Mouse (Mus musculus) frontal cortex, postnatal 25 days (tissue): Measurements from ENCODE around the gene Tmem165.
A peak's percentile ranks its signal among the peaks of the same experiment; 100 is the strongest.

Source experiments
- DNase-seq, 2 experiments: peaks; one replicate each; pipeline ENCODE4 v3.0.0; 2022; ENCODE audit warnings: low spot score in 2 of 2

The Tmem165 gene

DNA sequence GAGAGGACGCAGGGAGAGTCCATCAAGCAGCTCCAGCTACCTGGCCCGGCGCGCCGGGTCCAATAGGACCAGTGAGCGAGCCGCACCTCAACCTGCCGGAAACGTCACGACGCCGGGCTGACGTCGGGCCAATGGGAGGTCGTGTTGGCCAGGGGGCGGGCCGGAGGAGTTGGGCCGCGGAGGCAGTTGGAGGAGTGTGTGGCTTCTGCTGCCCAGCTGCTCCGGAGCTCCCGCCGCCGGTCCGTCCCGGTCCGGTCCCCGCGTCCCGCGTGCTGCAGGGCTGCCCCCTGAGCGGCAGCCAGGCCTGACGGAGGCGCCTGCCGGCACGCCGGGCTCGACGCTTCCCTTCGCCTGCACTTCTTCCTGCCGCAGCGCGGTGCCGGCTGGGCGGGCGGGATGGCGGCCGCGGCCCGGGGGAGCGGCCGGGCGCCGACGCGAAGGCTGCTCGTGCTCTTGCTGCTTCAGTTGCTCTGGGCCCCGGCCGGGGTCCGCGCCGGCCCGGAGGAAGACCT lies at the start of gene Tmem165:
Gene Tmem165 (plus strand): TSS at position 131 of the 512 bp plus-strand sequence.
- peak; percentile 86 to 91 for DNase-seq

GRCm38 (mm10) chr5:76135644-76136043 lies 48.0 kb upstream of the Tmem165 start:
- no peak for DNase-seq

DNA sequence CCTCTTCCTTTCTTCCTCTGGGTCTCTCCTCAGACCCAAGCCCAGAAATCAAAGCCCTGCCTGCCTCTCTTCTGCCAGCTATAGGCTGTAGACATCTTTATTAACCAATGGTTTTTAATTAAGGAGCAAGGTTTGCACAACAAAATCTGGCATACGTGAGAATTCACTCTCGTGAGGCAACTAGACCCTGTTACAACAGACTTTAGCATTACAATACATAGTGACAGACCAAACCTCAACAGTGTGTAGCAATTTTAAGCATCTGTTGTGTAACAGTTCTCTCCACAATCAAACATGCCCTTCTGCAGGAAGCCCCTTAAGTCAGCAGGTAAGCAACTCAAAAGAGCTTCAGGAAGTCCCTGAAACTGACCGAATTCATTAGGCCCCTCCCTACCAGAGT lies 47.4 kb upstream of the Tmem165 start:
- DNase-seq, result no peak

DNA sequence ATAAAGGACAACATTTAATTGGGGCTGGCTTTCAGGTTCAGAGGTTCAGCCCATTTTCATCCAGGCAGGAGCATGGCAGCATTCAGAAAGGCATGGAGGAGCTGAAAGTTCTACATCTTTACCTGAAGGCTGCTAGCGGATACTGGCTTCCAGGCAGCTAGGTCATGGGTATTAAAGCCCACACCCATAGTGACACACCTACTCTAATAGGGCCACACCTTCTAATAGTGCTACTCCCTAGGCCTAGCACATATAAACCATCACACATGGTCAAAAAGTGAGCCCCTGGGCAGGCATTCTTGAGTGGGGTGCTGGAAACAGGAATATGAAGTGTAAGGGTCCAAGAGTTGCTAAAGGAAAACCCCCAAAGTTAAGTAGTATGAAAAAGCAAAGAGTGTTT lies 46.1 kb upstream of the Tmem165 start:
- DNase-seq, result no peak

DNA sequence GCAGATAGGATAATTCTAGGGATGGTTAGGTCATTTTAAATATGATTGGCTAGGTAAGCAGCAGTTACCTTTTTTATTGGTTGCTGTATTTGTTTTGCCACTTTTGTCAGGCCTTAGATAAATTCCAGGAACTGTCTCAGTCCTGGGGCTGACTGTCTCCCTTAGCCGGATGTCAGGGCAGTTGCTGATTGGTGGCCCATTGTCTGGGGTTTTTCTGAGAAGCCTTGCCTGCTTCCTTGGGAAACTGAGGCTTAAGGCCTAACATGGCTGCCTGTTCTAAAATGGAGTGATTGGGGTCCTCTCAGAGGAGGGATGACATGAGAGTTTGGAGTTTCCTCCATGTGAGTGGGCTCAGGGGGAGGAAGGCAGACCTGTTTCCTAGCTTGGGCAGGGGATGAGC lies 45.6 kb upstream of the Tmem165 start:
- DNase-seq, result no peak

DNA sequence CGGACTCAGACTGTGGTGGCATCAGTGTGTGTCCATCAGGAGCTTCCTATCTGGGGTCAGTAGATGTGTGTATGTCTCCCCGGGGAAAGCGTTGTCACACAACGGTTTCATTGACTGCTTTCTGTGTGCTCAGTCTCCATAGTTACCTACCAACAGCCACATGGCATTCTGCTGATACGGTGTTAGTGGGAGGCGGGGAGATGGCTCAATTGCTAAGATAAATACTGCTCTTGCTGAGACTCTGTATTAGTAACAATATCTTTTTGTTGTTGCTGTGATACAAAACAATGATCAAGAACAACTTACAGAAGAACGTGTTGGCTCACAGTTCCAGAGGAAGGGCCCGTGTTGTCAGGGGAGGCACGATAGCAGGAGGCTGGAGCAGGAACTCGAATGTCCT lies 45.2 kb upstream of the Tmem165 start:
- DNase-seq, result no peak

GRCm38 (mm10) chr5:76139171-76139671 lies 44.5 kb upstream of the Tmem165 start:
- DNase-seq, result no peak

GRCm38 (mm10) chr5:76139808-76140729 lies 43.6 kb upstream of the Tmem165 start, which contains the start of gene Srd5a3:
TSS of gene Srd5a3 (plus strand) at chr5:76140271.
- DNase-seq, result peak; percentile 90

GRCm38 (mm10) chr5:76140730-76141066 lies 43.0 kb upstream of the Tmem165 start:
- no peak for DNase-seq

GRCm38 (mm10) chr5:76143356-76143755 lies 40.3 kb upstream of the Tmem165 start:
- DNase-seq, result no peak

GRCm38 (mm10) chr5:76146401-76146800 lies 37.3 kb upstream of the Tmem165 start:
- DNase-seq, result no peak

GRCm38 (mm10) chr5:76149436-76149835 lies 34.2 kb upstream of the Tmem165 start:
- no peak for DNase-seq

DNA sequence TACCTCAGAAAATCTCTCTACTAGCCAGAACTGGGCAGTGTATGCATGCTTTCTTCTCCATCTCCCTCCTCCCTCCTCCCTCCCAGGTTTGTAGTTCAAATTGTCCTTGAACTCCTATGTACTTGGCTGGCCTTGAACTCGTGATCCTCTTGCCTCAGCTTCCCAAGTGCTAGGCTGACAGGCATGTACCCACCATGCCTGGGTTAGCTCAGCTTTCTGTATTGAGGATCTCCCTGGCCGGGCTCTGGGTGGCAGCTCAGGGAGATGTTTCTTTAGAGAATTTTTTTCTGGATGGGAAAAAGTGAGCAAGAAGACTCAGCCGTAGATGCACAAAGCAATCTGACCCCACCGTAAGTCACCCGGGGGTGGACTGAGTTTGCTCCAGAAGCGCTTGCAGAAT lies 30.7 kb upstream of the Tmem165 start:
- no peak for DNase-seq

- DNase-seq, result no peak
Measured at GRCm38 (mm10) chr5:76153430-76153829, 30.2 kb upstream of the Tmem165 start.

DNA sequence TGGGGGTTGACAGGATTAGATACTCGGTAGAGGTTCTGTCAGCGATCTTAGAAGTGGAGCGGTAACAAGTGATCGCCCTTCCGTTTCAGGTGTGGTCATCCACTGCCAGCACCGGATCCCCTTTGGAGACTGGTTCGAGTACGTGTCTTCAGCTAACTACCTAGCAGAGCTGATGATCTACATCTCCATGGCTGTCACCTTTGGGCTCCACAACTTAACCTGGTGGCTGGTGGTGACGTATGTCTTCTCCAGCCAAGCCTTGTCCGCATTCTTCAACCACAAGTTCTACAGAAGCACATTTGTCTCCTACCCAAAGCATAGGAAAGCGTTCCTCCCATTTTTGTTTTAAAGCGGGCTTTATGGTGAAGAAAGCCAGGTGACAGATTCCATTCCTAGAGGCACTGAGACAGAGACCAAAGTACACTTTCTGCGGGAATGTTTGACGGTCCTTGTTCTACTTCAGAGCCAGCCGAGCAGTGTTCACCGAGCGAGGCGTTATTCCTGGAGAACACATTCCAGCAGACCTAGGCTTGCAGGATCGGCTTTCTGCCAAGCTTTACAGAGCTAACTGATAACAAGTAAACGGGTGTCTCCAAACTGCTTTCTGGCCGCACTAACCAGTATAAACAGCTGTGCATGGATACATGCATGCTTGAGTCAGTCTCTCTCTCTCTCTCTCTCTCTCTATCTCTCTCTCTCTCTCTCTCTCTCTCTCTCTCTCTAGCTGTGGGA lies 29.1 kb upstream of the Tmem165 start:
- DNase-seq, result no peak

DNA sequence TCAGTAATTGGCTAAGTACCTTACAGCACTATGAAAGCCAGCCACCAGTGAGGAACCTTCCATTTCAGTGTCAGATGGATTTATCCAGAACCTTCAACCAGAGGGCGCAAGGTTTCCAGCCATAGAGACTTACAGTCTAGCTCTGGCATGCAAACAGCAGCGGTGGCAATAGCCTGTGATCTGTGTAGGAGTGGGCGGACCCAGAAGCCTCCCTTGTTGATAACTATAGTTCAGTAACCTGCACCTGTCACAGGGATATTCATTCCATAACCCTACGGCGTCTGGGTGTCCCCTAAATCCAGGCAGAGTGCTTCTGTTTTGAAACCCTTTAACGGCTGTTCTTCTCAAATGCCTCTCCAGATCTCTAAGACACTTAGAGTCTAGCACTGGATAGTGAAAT lies 24.1 kb upstream of the Tmem165 start:
- no peak for DNase-seq

GRCm38 (mm10) chr5:76160086-76160485 lies 23.6 kb upstream of the Tmem165 start:
- DNase-seq, result no peak

DNA sequence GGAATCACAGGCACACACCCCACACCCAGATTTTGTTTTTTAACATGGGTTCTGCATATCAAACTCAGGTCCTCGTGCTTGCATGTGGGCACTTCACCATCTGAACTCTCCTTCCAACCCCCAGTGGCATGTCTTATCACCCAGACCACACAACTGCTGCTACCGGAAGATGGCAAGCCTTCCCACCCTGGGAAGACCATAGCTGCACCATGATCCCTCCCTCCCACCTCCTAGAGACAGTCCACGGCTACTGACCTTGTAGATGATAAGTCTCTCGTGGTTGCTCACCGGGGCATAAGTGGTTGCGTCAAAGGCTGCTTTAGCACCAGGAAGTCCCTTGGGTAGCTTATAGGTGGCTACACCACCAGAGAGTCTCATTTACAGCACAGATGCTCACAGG lies 22.2 kb upstream of the Tmem165 start:
- no peak for DNase-seq

GRCm38 (mm10) chr5:76162926-76163325 lies 20.8 kb upstream of the Tmem165 start:
- no peak for DNase-seq

- DNase-seq, result no peak
Measured at GRCm38 (mm10) chr5:76163828-76164390, 19.8 kb upstream of the Tmem165 start.

DNA sequence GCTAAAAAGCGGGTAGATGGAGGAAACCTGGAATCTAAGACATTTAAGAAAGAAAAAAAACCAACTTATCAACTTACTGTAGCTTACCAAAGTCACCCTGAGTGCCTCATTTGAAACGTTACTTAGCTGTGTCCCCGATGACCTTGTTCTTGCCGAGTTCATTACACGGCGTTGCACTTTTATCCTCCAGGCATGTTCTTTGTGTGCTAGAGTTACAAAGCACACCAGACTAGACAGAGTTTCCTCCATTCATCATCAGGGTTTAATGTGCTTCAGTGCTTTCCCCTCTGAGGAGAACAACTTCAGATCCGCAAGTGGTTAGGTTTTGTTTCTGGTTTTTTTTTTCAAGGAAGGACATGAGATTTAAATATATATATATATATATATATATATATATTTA lies 18.9 kb upstream of the Tmem165 start:
- no peak for DNase-seq

GRCm38 (mm10) chr5:76170522-76170921 lies 13.2 kb upstream of the Tmem165 start:
- no peak for DNase-seq
